Mouse (Mus musculus): ENCODE data around the gene Rpl9-ps6. TPM values are rescaled to one million over a fixed set of nuclear protein-coding genes. Genes with fewer than 3 reads are reported as not detected.

Rpl9-ps6 gene
- polyA plus RNA-seq, 1 experiment from 2014 or later: 73.3 TPM

- 84% methylated on average over 3 of the region's 3 CpGs for WGBS
- no peak for ATAC-seq (ENCODE audit: insufficient number of reproducible peaks, insufficient read depth, low FRiP score, low read depth)
- 0 out of 4 replicates have a peak, but pooled peaks cover 0 to 2% of the 10 kb centered on the region in 2 experiments for H3K4me1 ChIP-seq (ENCODE audit: control insufficient read depth in 2 of 2, insufficient read depth in 2 of 2, low read length in 2 of 2)
- H3K4me3 ChIP-seq (ENCODE audit: control insufficient read depth in 1 of 2, insufficient read depth in 1 of 2, low read depth in 1 of 2, low read length in 2 of 2): no peak overlapping the region
- no peaks in the 10 kb centered on the region for H3K27me3 ChIP-seq (ENCODE audit: control insufficient read depth, insufficient read depth, low read length)
- no peaks in the 10 kb centered on the region for H3K9me3 ChIP-seq (ENCODE audit: control insufficient read depth, low read length)
- H3K27ac ChIP-seq (replicated peaks in 1 of 2; ENCODE audit: control insufficient read depth in 1 of 2, insufficient read depth in 1 of 2, low read depth in 2 of 2, low read length in 2 of 2): no peak overlapping the region
- H3K4me2 ChIP-seq (ENCODE audit: low read length): no peak overlapping the region
- H3K9ac ChIP-seq (ENCODE audit: low read length): no peak overlapping the region
- H3K36me3 ChIP-seq (ENCODE audit: control insufficient read depth, insufficient read depth, low read length): no peaks in the 10 kb centered on the region
Measured at GRCm38 (mm10) chr19:32425856-32426255, 40.5 kb downstream of the Rpl9-ps6 start.

GRCm38 (mm10) chr19:32424706-32425105 is 41.7 kb downstream of the Rpl9-ps6 start:
- no peak overlapping the region for H3K4me2 ChIP-seq (ENCODE audit: low read length)
- WGBS: 78% methylated on average over 3 of the region's 3 CpGs

GRCm38 (mm10) chr19:32419069-32419468 is 47.3 kb downstream of the Rpl9-ps6 start:
- Histone ChIP-seq H3K9me3 (ENCODE audit: control insufficient read depth, low read length) (no peaks in the 10 kb centered on the region), H3K4me2 (ENCODE audit: low read length) (no peak overlapping the region), H3K36me3 (ENCODE audit: control insufficient read depth, insufficient read depth, low read length) (no peaks in the 10 kb centered on the region), H3K27me3 (ENCODE audit: control insufficient read depth, insufficient read depth, low read length) (no peaks in the 10 kb centered on the region), H3K4me3 (ENCODE audit: control insufficient read depth in 1 of 2, insufficient read depth in 1 of 2, low read depth in 1 of 2, low read length in 2 of 2) (no peak overlapping the region), H3K9ac (ENCODE audit: low read length) (no peak overlapping the region), H3K27ac (replicated peaks in 1 of 2; ENCODE audit: control insufficient read depth in 1 of 2, insufficient read depth in 1 of 2, low read depth in 2 of 2, low read length in 2 of 2) (no peak overlapping the region), H3K4me1 (ENCODE audit: control insufficient read depth in 2 of 2, insufficient read depth in 2 of 2, low read length in 2 of 2) (no peaks in the 10 kb centered on the region)
- 30% methylated on average over 3 of the region's 3 CpGs for WGBS
- ATAC-seq (ENCODE audit: insufficient number of reproducible peaks, insufficient read depth, low FRiP score, low read depth): no peak

More at GRCm38 (mm10) chr19:32424706-32425105, 41.7 kb downstream of the Rpl9-ps6 start:
- 0 out of 4 replicates have a peak, but pooled peaks cover 0 to 2% of the 10 kb centered on the region in 2 experiments for H3K4me1 ChIP-seq (ENCODE audit: control insufficient read depth in 2 of 2, insufficient read depth in 2 of 2, low read length in 2 of 2)
- no peak overlapping the region for H3K27ac ChIP-seq (replicated peaks in 1 of 2; ENCODE audit: control insufficient read depth in 1 of 2, insufficient read depth in 1 of 2, low read depth in 2 of 2, low read length in 2 of 2)
- ATAC-seq (ENCODE audit: insufficient number of reproducible peaks, insufficient read depth, low FRiP score, low read depth): no peak
- H3K27me3 ChIP-seq (ENCODE audit: control insufficient read depth, insufficient read depth, low read length): no peaks in the 10 kb centered on the region
- H3K36me3 ChIP-seq (ENCODE audit: control insufficient read depth, insufficient read depth, low read length): no peaks in the 10 kb centered on the region
- H3K9me3 ChIP-seq (ENCODE audit: control insufficient read depth, low read length): no peaks in the 10 kb centered on the region
- H3K9ac ChIP-seq (ENCODE audit: low read length): no peak overlapping the region
- no peak overlapping the region for H3K4me3 ChIP-seq (ENCODE audit: control insufficient read depth in 1 of 2, insufficient read depth in 1 of 2, low read depth in 1 of 2, low read length in 2 of 2)

- H3K36me3 ChIP-seq (ENCODE audit: control insufficient read depth, insufficient read depth, low read length): no peaks in the 10 kb centered on the region
- H3K4me3 ChIP-seq (ENCODE audit: control insufficient read depth in 1 of 2, insufficient read depth in 1 of 2, low read depth in 1 of 2, low read length in 2 of 2): no peak overlapping the region
- no peak overlapping the region for H3K27ac ChIP-seq (replicated peaks in 1 of 2; ENCODE audit: control insufficient read depth in 1 of 2, insufficient read depth in 1 of 2, low read depth in 2 of 2, low read length in 2 of 2)
- no peak for ATAC-seq (ENCODE audit: insufficient number of reproducible peaks, insufficient read depth, low FRiP score, low read depth)
- H3K4me2 ChIP-seq (ENCODE audit: low read length): no peak overlapping the region
- H3K4me1 ChIP-seq (ENCODE audit: control insufficient read depth in 2 of 2, insufficient read depth in 2 of 2, low read length in 2 of 2): no peaks in the 10 kb centered on the region
- 52% methylated on average over 7 of the region's 7 CpGs for WGBS
- H3K27me3 ChIP-seq (ENCODE audit: control insufficient read depth, insufficient read depth, low read length): no peaks in the 10 kb centered on the region
- H3K9me3 ChIP-seq (ENCODE audit: control insufficient read depth, low read length): no peaks in the 10 kb centered on the region
- H3K9ac ChIP-seq (ENCODE audit: low read length): no peak overlapping the region
Measured at GRCm38 (mm10) chr19:32416692-32417317, 49.6 kb downstream of the Rpl9-ps6 start.

Other genes with a start within 250 kb of the Rpl9-ps6 start
- gene Sgms1, start 76.9 kb downstream of the Rpl9-ps6 start, polyA plus RNA-seq (2014; fragmentation: Nextera tagmentation; extraction: Ambion mirVana): 41.3 and 43.9 TPM in 2 replicates
- gene Minpp1, start 19.2 kb upstream of the Rpl9-ps6 start, polyA plus RNA-seq (2014; fragmentation: Nextera tagmentation; extraction: Ambion mirVana): 54.1 and 57.2 TPM in 2 replicates
- 10.3 TPM in 2 replicates for gene Papss2, start 129.2 kb upstream of the Rpl9-ps6 start, polyA plus RNA-seq (2014; fragmentation: Nextera tagmentation; extraction: Ambion mirVana)

Data from heart, embryonic 14.5 days (tissue).